Mouse (Mus musculus) inflammation-experienced regulatory T-cells, adult 16 weeks (primary cell): ENCODE measurements around the gene Olfr1495. TPM values are rescaled to one million over a fixed set of nuclear protein-coding genes. Genes with fewer than 3 reads are reported as not detected.

Experiments used
- polyA plus RNA-seq: library from polyadenylated mRNA; unstranded; fragments of 100-300 nt; shearing (Covaris generic); gene quantifications from one replicate; pipeline ENCODE4 v1.2.1, GENCODE M21; 2017

Gene Olfr1495
- polyA plus RNA-seq, result not detected

GRCm38 (mm10) chr19:13764306-13764705, at the start of gene Olfr1495:
Olfr1495 (plus strand) TSS chr19:13764606.

DNA sequence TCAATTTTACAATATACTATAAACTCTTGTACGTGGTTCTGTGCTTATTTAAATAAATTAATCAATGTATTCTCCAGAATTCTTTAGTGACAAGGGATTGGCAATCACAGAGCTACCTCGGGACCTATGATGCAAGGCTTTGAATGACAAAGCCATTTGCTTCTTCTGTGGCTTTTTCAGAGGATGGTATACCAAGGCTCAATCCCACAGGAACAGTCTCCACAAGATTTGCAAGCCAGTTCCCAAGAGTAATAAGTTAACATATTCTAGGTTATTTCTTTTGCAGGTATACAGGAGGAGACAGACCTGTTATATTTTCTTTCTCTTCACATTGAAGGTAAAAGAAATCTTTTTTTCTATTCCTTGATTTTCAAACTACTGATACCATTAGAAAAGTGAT, 41.4 kb upstream of the Olfr1495 start, which contains the start of gene Olfr1493-ps1:
Olfr1493-ps1 (plus strand) TSS at position 301 of the 400 bp plus-strand sequence.

DNA sequence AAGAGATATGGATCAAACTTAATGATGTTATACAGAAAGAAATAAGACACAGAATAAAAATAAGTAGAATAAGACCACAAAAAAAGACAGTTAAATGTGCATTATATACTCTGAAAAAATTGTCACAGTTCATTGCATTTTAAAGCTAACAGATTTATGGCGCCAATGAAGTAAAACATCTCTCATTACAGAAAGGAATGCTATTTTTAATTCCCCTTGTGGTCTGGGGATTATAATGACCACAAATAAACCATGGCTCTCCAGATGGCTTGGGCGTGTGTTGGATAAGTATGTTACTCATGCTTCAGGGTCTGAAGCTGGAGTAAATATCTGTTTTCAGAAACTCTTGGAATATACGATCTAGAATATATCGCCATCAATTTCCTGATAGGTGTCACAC, 25.0 kb upstream of the Olfr1495 start, which contains the start of gene Olfr1494:
Olfr1494 (plus strand) TSS at position 301 of the 400 bp plus-strand sequence.

GRCm38 (mm10) chr19:13777578-13777977, 13.2 kb downstream of the Olfr1495 start, which contains the start of gene Olfr1496:
Olfr1496 (plus strand) TSS chr19:13777878.

DNA sequence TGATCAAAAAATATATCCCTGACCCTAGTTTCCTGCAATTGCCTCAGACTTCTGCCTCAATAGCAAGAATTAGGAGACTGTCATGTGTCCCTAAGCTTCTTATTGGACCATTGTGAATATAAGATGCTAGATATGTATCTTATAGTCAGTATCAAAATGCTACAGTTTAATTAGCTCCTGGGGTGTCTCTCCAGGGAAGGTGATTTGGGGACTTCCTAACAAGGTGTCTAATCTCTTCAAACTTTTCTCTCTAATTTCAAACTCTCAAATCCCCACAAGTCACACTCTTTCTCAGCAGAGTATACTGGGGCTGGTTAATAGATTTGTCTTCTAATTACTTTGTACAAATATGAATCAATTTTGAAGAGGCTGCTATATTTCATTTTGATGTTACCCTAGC, 33.7 kb downstream of the Olfr1495 start, which contains the start of gene Olfr1497:
Olfr1497 (minus strand) TSS at position 101 of the 400 bp plus-strand sequence.

DNA sequence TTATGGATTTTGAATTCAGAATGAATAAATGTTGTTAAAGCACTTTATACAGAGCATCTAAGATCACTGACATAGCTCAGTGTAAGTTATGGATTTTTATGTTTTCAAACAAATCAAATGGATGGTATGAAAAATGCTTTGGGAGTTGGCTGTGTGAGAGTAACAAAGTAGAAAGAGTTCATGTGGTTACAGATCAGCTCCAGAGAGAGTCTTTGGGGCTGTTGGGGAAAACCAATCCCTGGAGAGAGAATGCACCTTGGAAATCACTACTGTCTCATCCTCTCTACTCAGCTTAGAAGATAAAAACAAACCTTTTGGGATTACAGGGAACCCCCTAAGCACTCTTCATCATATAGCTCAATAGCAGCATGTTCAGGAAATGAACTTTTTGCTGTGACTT, 54.9 kb downstream of the Olfr1495 start, which contains the start of gene Olfr1499:
Olfr1499 (minus strand) TSS at position 101 of the 400 bp plus-strand sequence.

Other genes starting within 250 kb of the Olfr1495 start
- not detected for gene Olfr1480, start 236.7 kb upstream of the Olfr1495 start, polyA plus RNA-seq
- not detected for gene Olfr1484, start 181.1 kb upstream of the Olfr1495 start, polyA plus RNA-seq
- gene Olfr1487, start 147.2 kb upstream of the Olfr1495 start, polyA plus RNA-seq, result not detected
- gene Olfr1489, start 133.0 kb upstream of the Olfr1495 start, polyA plus RNA-seq, result not detected
- gene Olfr1490, start 113.5 kb upstream of the Olfr1495 start, polyA plus RNA-seq, result not detected
- gene Olfr1491, start 67.3 kb upstream of the Olfr1495 start, polyA plus RNA-seq, result not detected
- gene Olfr1493-ps1, start 41.3 kb upstream of the Olfr1495 start, polyA plus RNA-seq, result not detected
- gene Olfr1494, start 24.9 kb upstream of the Olfr1495 start, polyA plus RNA-seq, result not detected
- not detected for gene Olfr1496, start 13.3 kb downstream of the Olfr1495 start, polyA plus RNA-seq
- gene Olfr1497, start 33.6 kb downstream of the Olfr1495 start, polyA plus RNA-seq, result not detected
- gene Olfr1499, start 54.8 kb downstream of the Olfr1495 start, polyA plus RNA-seq, result not detected
- gene Olfr1500, start 65.9 kb downstream of the Olfr1495 start, polyA plus RNA-seq, result not detected
- gene Olfr1501, start 86.1 kb downstream of the Olfr1495 start, polyA plus RNA-seq, result not detected
- gene Olfr1502, start 97.2 kb downstream of the Olfr1495 start, polyA plus RNA-seq, result not detected
- gene Olfr1504, start 133.3 kb downstream of the Olfr1495 start, polyA plus RNA-seq, result not detected
- gene Olfr1505, start 148.9 kb downstream of the Olfr1495 start, polyA plus RNA-seq, result 0.09 TPM